Mouse (Mus musculus) CH12.LX (cell line): ENCODE measurements around the gene Dglucy. TPM values are rescaled to one million over a fixed set of nuclear protein-coding genes. Genes with fewer than 3 reads are reported as not detected.
A peak's percentile ranks its signal among the peaks of the same experiment; 100 is the strongest.

Experiments used
- DNase-seq: peaks from one replicate; pipeline ENCODE4 v3.0.0-alpha.2; 2013; ENCODE audit errors: extremely low read depth
- H3K27ac ChIP-seq: 2 replicates; pipeline ENCODE4 v1.5.1; 2012; ENCODE audit warnings: low read depth, mild to moderate bottlenecking, control low read depth, moderate library complexity; ENCODE audit not compliant: insufficient read depth
- H3K27me3 ChIP-seq: replicated peaks from 2 replicates; pipeline ENCODE3; 2012; ENCODE audit warnings: inconsistent platforms
- H3K36me3 ChIP-seq, 2 experiments: replicated peaks in 1 of 2; 2 replicates each; pipeline versions ENCODE3 to v1.6.1; 2012; ENCODE audit warnings: inconsistent platforms in 1 of 2, low read length in 1 of 2, mild to moderate bottlenecking in 1 of 2, mixed read lengths in 1 of 2, moderate library complexity in 1 of 2; ENCODE audit not compliant: control insufficient read depth in 1 of 2, insufficient read depth in 1 of 2
- H3K4me1 ChIP-seq, 2 experiments: 2 replicates each; pipeline ENCODE4 v1.6.1; 2012; ENCODE audit warnings: inconsistent platforms in 1 of 2, moderate library complexity in 1 of 2; ENCODE audit not compliant: insufficient read depth in 2 of 2, control insufficient read depth in 1 of 2
- H3K4me2 ChIP-seq: 2 replicates; pipeline ENCODE4 v1.6.1; 2012; ENCODE audit warnings: low read depth, mild to moderate bottlenecking, control low read depth; ENCODE audit not compliant: poor library complexity, insufficient read depth, severe bottlenecking
- H3K4me3 ChIP-seq, 3 experiments: fragments of 150-350 bp in 1 of 3; sonication (generic) in 1 of 3; replicated peaks in 1 of 3; 2 replicates each; pipeline versions ENCODE3 to v1.5.1; 2011 to 2012; ENCODE audit warnings: low read depth in 2 of 3, low read length in 2 of 3, mild to moderate bottlenecking in 2 of 3, moderate library complexity in 2 of 3, control low read depth in 1 of 3, improper control_type of control experiment in 1 of 3, inconsistent platforms in 1 of 3, mixed read lengths in 1 of 3; ENCODE audit not compliant: poor library complexity in 1 of 3
- H3K79me2 ChIP-seq: replicated peaks from 2 replicates; pipeline ENCODE4 v1.6.1; 2012; ENCODE audit warnings: mild to moderate bottlenecking, moderate library complexity; ENCODE audit not compliant: control insufficient read depth, poor library complexity, insufficient read depth, severe bottlenecking; ENCODE audit errors: extremely low read depth
- H3K9ac ChIP-seq: 2 replicates; pipeline ENCODE4 v1.6.1; 2012; ENCODE audit warnings: low read depth, mild to moderate bottlenecking, control low read depth, moderate library complexity; ENCODE audit not compliant: insufficient read depth
- H3K9me3 ChIP-seq: replicated peaks from 2 replicates; pipeline ENCODE3; 2012; ENCODE audit warnings: low read length, inconsistent platforms, mixed read lengths
- BHLHE40 ChIP-seq: IDR thresholded peaks from 2 replicates; pipeline ENCODE4 v1.6.1; 2011; ENCODE audit warnings: mild to moderate bottlenecking, low read depth, low read length, improper control_type of control experiment
- CHD1 ChIP-seq: IDR thresholded peaks from 2 replicates; pipeline ENCODE4 v1.6.1; 2012; ENCODE audit warnings: low read depth, low read length, improper control_type of control experiment, inconsistent platforms
- CHD2 ChIP-seq: IDR thresholded peaks from 2 replicates; pipeline ENCODE4 v1.6.1; 2011; ENCODE audit warnings: low read length, improper control_type of control experiment
- EP300 ChIP-seq: IDR thresholded peaks from 2 replicates; pipeline ENCODE4 v1.6.1; 2011; ENCODE audit warnings: low read length, improper control_type of control experiment
- IRF4 ChIP-seq: IDR thresholded peaks from 2 replicates; pipeline ENCODE4 v1.6.1; 2014; ENCODE audit warnings: low read depth, mild to moderate bottlenecking, inconsistent platforms, low read length, improper control_type of control experiment
- KAT2A ChIP-seq: IDR thresholded peaks from 2 replicates; pipeline ENCODE4 v1.6.1; 2012; ENCODE audit warnings: low read length, improper control_type of control experiment, inconsistent platforms; ENCODE audit not compliant: insufficient replicate concordance
- MAZ ChIP-seq: IDR thresholded peaks from 2 replicates; pipeline ENCODE4 v1.6.1; 2012; ENCODE audit warnings: low read depth, mild to moderate bottlenecking, inconsistent platforms, low read length, improper control_type of control experiment, moderate library complexity
- MYC ChIP-seq: IDR thresholded peaks from 2 replicates; pipeline ENCODE4 v1.6.1; 2011; ENCODE audit warnings: low read depth, mild to moderate bottlenecking, improper control_type of control experiment, low read length
- NELFE ChIP-seq: IDR thresholded peaks from 2 replicates; pipeline ENCODE4 v1.6.1; 2011; ENCODE audit warnings: low read depth, low read length, improper control_type of control experiment
- NRF1 ChIP-seq: IDR thresholded peaks from 2 replicates; pipeline ENCODE4 v1.6.1; 2014; ENCODE audit warnings: low read depth, mild to moderate bottlenecking, inconsistent platforms, low read length, improper control_type of control experiment, moderate library complexity
- PAX5 ChIP-seq: IDR thresholded peaks from 2 replicates; pipeline ENCODE4 v1.6.1; 2012; ENCODE audit warnings: low read length, inconsistent platforms, mixed read lengths
- POLR2AphosphoS2 ChIP-seq: IDR thresholded peaks from 2 replicates; pipeline ENCODE4 v1.6.1; 2011; ENCODE audit warnings: low read depth, low read length, improper control_type of control experiment
- RAD21 ChIP-seq: IDR thresholded peaks from 2 replicates; pipeline ENCODE4 v1.6.1; 2011; ENCODE audit warnings: low read depth, mild to moderate bottlenecking, low read length, improper control_type of control experiment, moderate library complexity
- RCOR1 ChIP-seq: conservative IDR thresholded peaks from 2 replicates; pipeline ENCODE4 v1.6.1; 2012; ENCODE audit warnings: low read depth, mild to moderate bottlenecking, inconsistent platforms, low read length, improper control_type of control experiment
- UBTF ChIP-seq: IDR thresholded peaks from 2 replicates; pipeline ENCODE4 v1.6.1; 2012; ENCODE audit warnings: low read depth, mild to moderate bottlenecking, inconsistent platforms, low read length, improper control_type of control experiment, moderate library complexity
- USF2 ChIP-seq: conservative IDR thresholded peaks from 2 replicates; pipeline ENCODE4 v1.6.1; 2011; ENCODE audit warnings: low read depth, low read length, improper control_type of control experiment
- ZC3H11A ChIP-seq: IDR thresholded peaks from 2 replicates; pipeline ENCODE4 v1.6.1; 2012; ENCODE audit warnings: low read depth, mild to moderate bottlenecking, inconsistent platforms, low read length, improper control_type of control experiment
- ZKSCAN1 ChIP-seq: IDR thresholded peaks from 2 replicates; pipeline ENCODE4 v1.6.1; 2012; ENCODE audit warnings: low read depth, inconsistent platforms, low read length, improper control_type of control experiment, borderline replicate concordance
- ZNF384 ChIP-seq: IDR thresholded peaks from 2 replicates; pipeline ENCODE4 v1.6.1; 2012; ENCODE audit warnings: low read depth, low read length, improper control_type of control experiment, inconsistent platforms
- dilution Hi-C: fragments of 300-500 bp; cut with MboI; formaldehyde crosslinking; loops from 2 replicates; pipeline ENCODE4 v1.14.3; 2020; ENCODE audit warnings: low sequenced_read_pairs; ENCODE audit not compliant: extremely low pct_unique_long_range_greater_than_20kb, extremely low pct_ligation_motif_present
- in situ Hi-C: fragments of 300-500 bp; cut with MboI; formaldehyde crosslinking; loops from 3 replicates; pipeline ENCODE4 v1.14.3; 2019; ENCODE audit warnings: low sequenced_read_pairs, low pct_ligation_motif_present, low pct_unique_long_range_greater_than_20kb, mixed read lengths
- polyA plus RNA-seq: library from polyadenylated mRNA; unstranded; fragments of >175 nt; gene quantifications from 2 replicates; pipeline ENCODE4 v1.2.1, GENCODE M21; 2012; ENCODE audit warnings: low read depth; ENCODE audit not compliant: insufficient read length
- total RNA-seq, 2 experiments: library from RNA; depleted of rRNA; stranded (reverse); fragments of 300-350 nt in 1 of 2; fragments of >200 nt in 1 of 2; gene quantifications; 2 replicates each; pipeline ENCODE4 v1.2.3; 2012 to 2014

Dglucy gene
- total and polyA plus RNA-seq, 3 experiments, result 5.5 to 20.6 (median 10.1) TPM

GRCm38 (mm10) chr12:100908298-100909034, 129.6 kb downstream of the Dglucy start:
- no peaks in the 10 kb centered on the region for H3K79me2 ChIP-seq
- no peak overlapping the region for H3K27ac ChIP-seq
- peaks cover 20 to 82% of the 10 kb centered on the region in 2 experiments for H3K4me1 ChIP-seq
- peaks cover 19 to 33% of the 10 kb centered on the region in 2 experiments for H3K36me3 ChIP-seq
- H3K27me3 ChIP-seq, result no peaks in the 10 kb centered on the region
- in situ Hi-C loops, result no loop called here
- H3K9ac ChIP-seq, result no peak overlapping the region
- no peaks in the 10 kb centered on the region for H3K9me3 ChIP-seq
- dilution Hi-C loops, result no loop called here
- TF ChIP-seq EP300 (peak; percentile 71), BHLHE40 (0 out of 2 replicates have a peak, but pooled peaks have one; percentile 22), RCOR1 (no peak), IRF4 (peak; percentile 75), NELFE (no peak)
- H3K4me3 ChIP-seq, result peak overlapping the region in 1 of 3 experiments; percentile 34
- DNase-seq, result peak; percentile 19
- no peak overlapping the region for H3K4me2 ChIP-seq

DNA sequence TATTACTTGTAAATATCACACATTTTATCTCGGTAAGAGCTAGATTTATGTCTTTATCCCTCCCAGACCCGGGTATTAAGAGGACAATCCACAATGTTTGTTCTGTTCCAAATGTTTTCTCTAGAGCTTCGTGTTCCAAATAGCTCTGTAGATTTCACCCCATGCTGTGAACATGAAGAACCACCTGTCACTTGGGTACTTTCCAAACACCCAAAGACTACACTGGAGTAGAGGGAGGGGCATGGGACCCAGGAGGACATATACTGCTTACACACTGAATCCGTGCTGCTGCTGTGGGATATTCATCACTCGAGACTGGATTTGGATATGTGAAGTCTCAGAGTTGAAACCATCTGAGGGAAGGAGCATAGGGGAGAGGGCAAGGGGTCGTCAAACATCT, 130.9 kb downstream of the Dglucy start:
- H3K79me2 ChIP-seq, result no peaks in the 10 kb centered on the region
- peaks cover 14 to 71% of the 10 kb centered on the region in 2 experiments for H3K4me1 ChIP-seq
- H3K27ac ChIP-seq, result no peak overlapping the region
- no peak for DNase-seq
- H3K4me2 ChIP-seq, result no peak overlapping the region
- TF ChIP-seq ZKSCAN1, result no peak
- TF ChIP-seq MAZ, result no peak
- no peak for TF ChIP-seq POLR2AphosphoS2
- TF ChIP-seq PAX5, result no peak
- no peak for TF ChIP-seq USF2
- TF ChIP-seq ZC3H11A, result no peak
- no peak for TF ChIP-seq UBTF
- TF ChIP-seq CHD1, result no peak
- no peak for TF ChIP-seq KAT2A
- no peak for TF ChIP-seq ZNF384
- no peak for TF ChIP-seq NRF1
- TF ChIP-seq CHD2, result no peak
- TF ChIP-seq MYC, result no peak
- TF ChIP-seq RCOR1, result no peak
- TF ChIP-seq RAD21, result no peak
- no peak overlapping the region for H3K9ac ChIP-seq
- no peaks in the 10 kb centered on the region for H3K9me3 ChIP-seq
- in situ Hi-C loops (loop anchor here (5.0 kb wide), 1 partner anchor 42 kb away; no protein-coding TSS in a partner anchor), dilution Hi-C loops (no loop called here)
- peaks cover 28 to 45% of the 10 kb centered on the region in 2 experiments for H3K36me3 ChIP-seq
- no peak overlapping the region for H3K4me3 ChIP-seq
- no peaks in the 10 kb centered on the region for H3K27me3 ChIP-seq
